Mouse (Mus musculus): Measurements from ENCODE around the gene Lhx2. TPM values are rescaled to one million over a fixed set of nuclear protein-coding genes. Genes with fewer than 3 reads are reported as not detected.

Lhx2 gene
- polyA plus RNA-seq, 1 experiment = 2.5 TPM

DNA sequence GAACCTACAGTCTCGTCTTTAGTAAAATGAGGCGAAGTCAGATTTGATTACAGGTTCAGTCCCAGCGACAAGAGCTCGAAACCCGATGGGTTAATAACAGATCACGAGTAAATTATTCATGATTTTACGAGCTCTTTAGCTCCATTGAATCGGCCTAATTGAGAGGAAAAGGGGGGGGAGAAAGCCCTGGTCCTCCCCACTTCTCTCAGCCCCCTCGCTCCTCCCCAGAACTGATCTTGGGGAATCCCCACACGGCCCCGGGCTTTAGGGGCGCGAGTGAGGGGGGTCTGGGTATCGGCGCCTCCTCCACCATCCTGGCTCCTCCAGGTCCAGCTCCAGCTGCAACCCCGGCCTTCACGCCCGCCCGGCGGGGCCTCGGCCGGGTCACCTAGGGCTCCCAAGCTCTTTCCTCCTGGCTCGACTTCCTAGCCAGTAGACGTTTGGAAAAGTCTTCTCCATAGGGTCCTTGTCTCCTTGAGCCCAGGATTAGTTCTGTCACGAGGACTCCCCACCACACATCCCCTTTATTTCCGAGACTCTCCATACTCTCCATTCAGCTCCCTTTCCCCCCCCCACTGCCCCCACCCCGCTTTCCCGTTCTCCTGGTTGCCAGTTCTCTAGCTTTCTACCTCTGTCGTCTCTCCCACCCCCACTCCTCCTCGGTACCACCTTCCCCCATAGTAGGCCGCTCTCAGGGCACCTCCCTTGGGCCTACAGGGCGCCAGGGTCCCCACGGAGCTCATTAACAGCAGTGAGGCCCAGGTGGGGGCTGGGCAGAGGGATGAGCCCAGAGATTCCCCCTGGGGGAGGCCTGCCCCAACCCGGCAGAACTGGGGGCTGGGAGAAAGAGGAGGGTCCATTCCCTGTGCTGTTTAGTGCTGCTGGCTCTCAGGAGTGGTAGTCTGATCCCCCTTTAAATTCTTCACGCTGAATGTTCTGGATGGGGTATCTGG is 18.5 kb downstream of the Lhx2 start:
- no peaks in the 10 kb centered on the region for H3K36me3 ChIP-seq (ENCODE audit: control insufficient read depth, insufficient read depth, low read length)
- DNase-seq = no peak
- no peak for TF ChIP-seq CTCF (IDR thresholded peaks at IDR 0.05; ENCODE audit: borderline replicate concordance, control insufficient read depth, extremely low read depth, insufficient read depth, low read length, poor library complexity)
- TF ChIP-seq POLR2A (IDR thresholded peaks at IDR 0.05; ENCODE audit: control insufficient read depth, extremely low read depth, insufficient read depth, low read length, poor library complexity) = no peak
- H3K27ac ChIP-seq (ENCODE audit: control insufficient read depth, insufficient read depth, low read length) = no peak overlapping the region
- H3K4me1 ChIP-seq (replicated peaks; ENCODE audit: control insufficient read depth, insufficient read depth, low read length) = no peaks in the 10 kb centered on the region
- H3K27me3 ChIP-seq (ENCODE audit: control insufficient read depth, insufficient read depth, low read length) = peaks cover 56% of the 10 kb centered on the region
- WGBS = 20% methylated on average over 35 of the region's 35 CpGs
- H3K4me3 ChIP-seq (ENCODE audit: control insufficient read depth, insufficient read depth, low read length) = no peak overlapping the region

- H3K36me3 ChIP-seq (ENCODE audit: control insufficient read depth, insufficient read depth, low read length) = no peaks in the 10 kb centered on the region
- H3K27ac ChIP-seq (ENCODE audit: control insufficient read depth, insufficient read depth, low read length) = no peak overlapping the region
- peaks cover 52% of the 10 kb centered on the region for H3K27me3 ChIP-seq (ENCODE audit: control insufficient read depth, insufficient read depth, low read length)
- TF ChIP-seq POLR2A (IDR thresholded peaks at IDR 0.05; ENCODE audit: control insufficient read depth, extremely low read depth, insufficient read depth, low read length, poor library complexity) (no peak), CTCF (IDR thresholded peaks at IDR 0.05; ENCODE audit: borderline replicate concordance, control insufficient read depth, extremely low read depth, insufficient read depth, low read length, poor library complexity) (no peak)
- H3K4me3 ChIP-seq (ENCODE audit: control insufficient read depth, insufficient read depth, low read length) = no peak overlapping the region
- no peaks in the 10 kb centered on the region for H3K4me1 ChIP-seq (replicated peaks; ENCODE audit: control insufficient read depth, insufficient read depth, low read length)
- WGBS = 3% methylated on average over 3 of the region's 3 CpGs
- DNase-seq = no peak
These were observed 19.5 kb downstream of the Lhx2 start for GRCm38 (mm10) chr2:38358611-38359010.

DNA sequence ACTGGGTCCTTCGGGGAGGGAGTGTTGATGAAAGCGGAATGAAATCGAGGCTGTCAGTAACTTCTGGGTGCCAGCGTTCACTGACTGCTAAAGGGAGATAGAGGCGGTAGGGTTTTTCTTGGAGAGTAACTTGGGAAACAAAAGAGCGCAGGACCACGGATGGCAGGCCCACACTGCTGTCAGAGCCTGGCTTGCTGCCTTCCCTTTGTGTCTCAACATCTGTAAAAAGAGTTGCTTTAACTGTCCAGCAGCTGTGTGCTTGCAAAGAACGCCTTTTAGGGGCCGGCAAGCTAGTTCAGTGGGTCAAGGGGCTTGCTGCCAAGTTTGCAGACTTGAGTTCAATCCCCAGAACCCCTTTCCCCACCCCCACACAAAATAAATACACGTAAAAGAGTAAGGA is 20.1 kb downstream of the Lhx2 start:
- H3K27ac ChIP-seq (ENCODE audit: control insufficient read depth, insufficient read depth, low read length) = no peak overlapping the region
- H3K4me1 ChIP-seq (replicated peaks; ENCODE audit: control insufficient read depth, insufficient read depth, low read length) = no peaks in the 10 kb centered on the region
- H3K4me3 ChIP-seq (ENCODE audit: control insufficient read depth, insufficient read depth, low read length) = no peak overlapping the region
- WGBS = 11% methylated on average over 10 of the region's 10 CpGs
- H3K27me3 ChIP-seq (ENCODE audit: control insufficient read depth, insufficient read depth, low read length) = peaks cover 51% of the 10 kb centered on the region
- DNase-seq = no peak
- no peak for TF ChIP-seq CTCF (IDR thresholded peaks at IDR 0.05; ENCODE audit: borderline replicate concordance, control insufficient read depth, extremely low read depth, insufficient read depth, low read length, poor library complexity)
- TF ChIP-seq POLR2A (IDR thresholded peaks at IDR 0.05; ENCODE audit: control insufficient read depth, extremely low read depth, insufficient read depth, low read length, poor library complexity) = no peak
- H3K36me3 ChIP-seq (ENCODE audit: control insufficient read depth, insufficient read depth, low read length) = no peaks in the 10 kb centered on the region

DNA sequence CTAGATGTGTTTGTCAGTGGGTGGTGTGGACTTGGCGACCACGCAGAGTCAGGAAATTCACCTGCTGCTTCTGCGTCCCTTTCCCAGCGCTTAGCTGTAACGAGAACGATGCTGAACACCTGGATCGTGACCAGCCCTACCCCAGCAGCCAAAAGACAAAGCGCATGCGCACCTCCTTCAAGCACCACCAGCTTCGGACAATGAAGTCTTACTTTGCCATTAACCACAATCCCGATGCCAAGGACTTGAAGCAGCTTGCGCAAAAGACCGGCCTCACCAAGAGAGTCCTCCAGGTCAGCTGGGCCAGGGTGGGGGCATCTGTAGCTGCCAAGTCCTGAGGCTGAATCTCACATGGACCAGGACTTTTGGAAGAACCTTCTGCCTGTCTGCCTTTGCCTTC is 20.7 kb downstream of the Lhx2 start:
- DNase-seq = no peak
- WGBS = 13% methylated on average over 13 of the region's 13 CpGs
- H3K4me3 ChIP-seq (ENCODE audit: control insufficient read depth, insufficient read depth, low read length) = no peak overlapping the region
- peaks cover 44% of the 10 kb centered on the region for H3K27me3 ChIP-seq (ENCODE audit: control insufficient read depth, insufficient read depth, low read length)
- H3K27ac ChIP-seq (ENCODE audit: control insufficient read depth, insufficient read depth, low read length) = no peak overlapping the region
- H3K36me3 ChIP-seq (ENCODE audit: control insufficient read depth, insufficient read depth, low read length) = no peaks in the 10 kb centered on the region
- no peaks in the 10 kb centered on the region for H3K4me1 ChIP-seq (replicated peaks; ENCODE audit: control insufficient read depth, insufficient read depth, low read length)
- TF ChIP-seq CTCF (IDR thresholded peaks at IDR 0.05; ENCODE audit: borderline replicate concordance, control insufficient read depth, extremely low read depth, insufficient read depth, low read length, poor library complexity) (no peak), POLR2A (IDR thresholded peaks at IDR 0.05; ENCODE audit: control insufficient read depth, extremely low read depth, insufficient read depth, low read length, poor library complexity) (no peak)

GRCm38 (mm10) chr2:38366222-38366621 is 27.1 kb downstream of the Lhx2 start:
- WGBS = 63% methylated on average over 7 of the region's 7 CpGs
- H3K4me3 ChIP-seq (ENCODE audit: control insufficient read depth, insufficient read depth, low read length) = no peak overlapping the region
- H3K27me3 ChIP-seq (ENCODE audit: control insufficient read depth, insufficient read depth, low read length) = peaks cover 6% of the 10 kb centered on the region; the same call in 1 of the 2 replicates
- TF ChIP-seq POLR2A (IDR thresholded peaks at IDR 0.05; ENCODE audit: control insufficient read depth, extremely low read depth, insufficient read depth, low read length, poor library complexity) (no peak), CTCF (IDR thresholded peaks at IDR 0.05; ENCODE audit: borderline replicate concordance, control insufficient read depth, extremely low read depth, insufficient read depth, low read length, poor library complexity) (no peak)
- no peak overlapping the region for H3K27ac ChIP-seq (ENCODE audit: control insufficient read depth, insufficient read depth, low read length)
- no peaks in the 10 kb centered on the region for H3K4me1 ChIP-seq (replicated peaks; ENCODE audit: control insufficient read depth, insufficient read depth, low read length)
- no peaks in the 10 kb centered on the region for H3K36me3 ChIP-seq (ENCODE audit: control insufficient read depth, insufficient read depth, low read length)
- DNase-seq = no peak

- no peak overlapping the region for H3K4me3 ChIP-seq (ENCODE audit: control insufficient read depth, insufficient read depth, low read length)
- no peaks in the 10 kb centered on the region for H3K36me3 ChIP-seq (ENCODE audit: control insufficient read depth, insufficient read depth, low read length)
- WGBS = 31% methylated on average over 9 of the region's 9 CpGs
- peaks cover 6% of the 10 kb centered on the region; the same call in 1 of the 2 replicates for H3K27me3 ChIP-seq (ENCODE audit: control insufficient read depth, insufficient read depth, low read length)
- DNase-seq = no peak
- TF ChIP-seq CTCF (IDR thresholded peaks at IDR 0.05; ENCODE audit: borderline replicate concordance, control insufficient read depth, extremely low read depth, insufficient read depth, low read length, poor library complexity) (no peak), POLR2A (IDR thresholded peaks at IDR 0.05; ENCODE audit: control insufficient read depth, extremely low read depth, insufficient read depth, low read length, poor library complexity) (no peak)
- H3K4me1 ChIP-seq (replicated peaks; ENCODE audit: control insufficient read depth, insufficient read depth, low read length) = no peaks in the 10 kb centered on the region
- no peak overlapping the region for H3K27ac ChIP-seq (ENCODE audit: control insufficient read depth, insufficient read depth, low read length)
These were observed 27.9 kb downstream of the Lhx2 start for GRCm38 (mm10) chr2:38367023-38367422.
